ENCODE assay signal across 9 mouse cellular contexts in genomic region chr19:47755625-47756024, GRCm38 (mm10). TPM values are rescaled to one million over a fixed set of nuclear protein-coding genes. Genes with fewer than 3 reads are reported as not detected.
DNase-seq lines count a peak whose midpoint lies in the region; ATAC-seq and TF ChIP-seq lines count a peak whose summit lies in the region.
"Had no signal": no experiment of that assay in that cellular context is flagged by ENCODE, and none has a peak within 500 bp of the region (broad histone marks: within the 10 kb centered on the region; RNA-seq: fewer than 3 reads in every experiment).

No protein-coding gene starts in this region.

- H3K4me3 ChIP-seq in kidney, postnatal 0 days (replicated peaks; ENCODE audit: low read depth, low read length) = no peak overlapping the region
- H3K4me3 ChIP-seq in midbrain, embryonic 15.5 days = no peak overlapping the region
- no peak overlapping the region for H3K4me3 ChIP-seq in forebrain, postnatal 0 days (ENCODE audit: low read depth, low read length)

- H3K36me3 ChIP-seq in kidney, postnatal 0 days (ENCODE audit: insufficient read depth, low read length) = no peaks in the 10 kb centered on the region
- no peaks in the 10 kb centered on the region for H3K36me3 ChIP-seq in midbrain, embryonic 15.5 days (replicated peaks)
- no peaks in the 10 kb centered on the region for H3K36me3 ChIP-seq in forebrain, postnatal 0 days (ENCODE audit: insufficient read depth)

- DNase-seq in kidney, postnatal 0 days (ENCODE audit: low spot score) = peak; percentile 8
- no peak for DNase-seq in kidney, adult 11 months
- DNase-seq in WW6 (ENCODE audit: low read depth, low spot score) = peak; percentile 39
- DNase-seq in induced T-regulatory cell, adult 2 months (ENCODE audit: low read depth) = peak; percentile 32
- DNase-seq in lung, postnatal 4 days = peak; percentile 45 to 56
- no peak for DNase-seq in forebrain, postnatal 0 days
- DNase-seq: cerebellum, adult 2 months had no signal

- no peak overlapping the region for H3K9ac ChIP-seq in kidney, postnatal 0 days (ENCODE audit: low read depth, low read length)
- H3K9ac ChIP-seq in midbrain, embryonic 15.5 days = no peak overlapping the region
- no peak overlapping the region for H3K9ac ChIP-seq in forebrain, postnatal 0 days

- H3K9me3 ChIP-seq in kidney, postnatal 0 days (replicated peaks; ENCODE audit: low read length) = no peaks in the 10 kb centered on the region
- no peaks in the 10 kb centered on the region for H3K9me3 ChIP-seq in midbrain, embryonic 15.5 days
- no peaks in the 10 kb centered on the region for H3K9me3 ChIP-seq in forebrain, postnatal 0 days (ENCODE audit: low read length)

- ATAC-seq in kidney, postnatal 0 days (replicated peaks; ENCODE audit: low FRiP score, low read depth) = no peak
- ATAC-seq in granulocyte monocyte progenitor cell, adult 5-6 weeks (replicated peaks; ENCODE audit: poor library complexity, severe bottlenecking) = no peak
- no peak for ATAC-seq in midbrain, embryonic 15.5 days (replicated peaks)
- ATAC-seq in forebrain, postnatal 0 days = no peak

- TF ChIP-seq CTCF in kidney, postnatal 0 days (IDR thresholded peaks at IDR 0.05; ENCODE audit: low read depth) = no peak
- TF ChIP-seq CTCF in forebrain, postnatal 0 days (IDR thresholded peaks at IDR 0.05; ENCODE audit: low read depth) = no peak

- no peaks in the 10 kb centered on the region for H3K4me1 ChIP-seq in kidney, postnatal 0 days (replicated peaks; ENCODE audit: insufficient read depth, low read length)
- H3K4me1 ChIP-seq in midbrain, embryonic 15.5 days = no peaks in the 10 kb centered on the region
- H3K4me1 ChIP-seq in forebrain, postnatal 0 days (ENCODE audit: insufficient read depth) = no peaks in the 10 kb centered on the region

- 0 out of 2 replicates have a peak overlapping the region, but pooled peaks have one; percentile 16 for H3K4me2 ChIP-seq in kidney, postnatal 0 days (ENCODE audit: low read length)
- no peak overlapping the region for H3K4me2 ChIP-seq in midbrain, embryonic 15.5 days
- H3K4me2 ChIP-seq in forebrain, postnatal 0 days (ENCODE audit: low read depth) = no peak overlapping the region

- H3K27ac ChIP-seq in kidney, postnatal 0 days = no peak overlapping the region
- H3K27ac ChIP-seq in midbrain, embryonic 15.5 days = no peak overlapping the region
- no peak overlapping the region for H3K27ac ChIP-seq in forebrain, postnatal 0 days (ENCODE audit: low read depth, low read length)

- 75% methylated on average over 19 of the region's 19 CpGs for WGBS in kidney, postnatal 0 days
- 77% methylated on average over 19 of the region's 19 CpGs for WGBS in midbrain, embryonic 15.5 days
- WGBS in forebrain, postnatal 0 days = 80% methylated on average over 19 of the region's 19 CpGs

- no peaks in the 10 kb centered on the region for H3K27me3 ChIP-seq in kidney, postnatal 0 days (ENCODE audit: insufficient read depth, low read length)
- no peaks in the 10 kb centered on the region for H3K27me3 ChIP-seq in midbrain, embryonic 15.5 days (replicated peaks)
- H3K27me3 ChIP-seq in forebrain, postnatal 0 days (ENCODE audit: insufficient read depth, low read length) = no peaks in the 10 kb centered on the region

RNA-seq across cellular contexts. Expression of gene Sfr1, which starts 24.1 kb away (rescaled TPM):
- 224 and 225 TPM in 2 replicates for polyA plus RNA-seq in kidney, postnatal 0 days (2015; fragmentation: Nextera tagmentation; extraction: Ambion mirVana)
- total RNA-seq in granulocyte monocyte progenitor cell, adult 5-6 weeks (2014; fragmentation: Nextera tagmentation) = 78.1 and 85.9 TPM in 2 replicates
- 149 and 165 TPM in 2 replicates for total RNA-seq in granulocyte monocyte progenitor cell, adult 5-6 weeks (2017)
- 141 and 142 TPM in 2 replicates for polyA plus RNA-seq in midbrain, embryonic 15.5 days (2015; fragmentation: Nextera tagmentation; extraction: Ambion mirVana)
- total RNA-seq in forebrain, postnatal 0 days (2014; rRNA removed) = 67.0 and 85.9 TPM in 2 replicates
- polyA plus RNA-seq in forebrain, postnatal 0 days (2015; fragmentation: Nextera tagmentation; extraction: Ambion mirVana) = 211 and 215 TPM in 2 replicates

Comparison
In these comparisons a context has a peak if more than half of its experiments do, and no peak if none do; other contexts are left out.
1. DNase-seq: peak in kidney, postnatal 0 days (single experiment), WW6 (single experiment), induced T-regulatory cell, adult 2 months (single experiment) and lung, postnatal 4 days (2 of 2); none in kidney, adult 11 months (single experiment) and forebrain, postnatal 0 days (single experiment).